Mouse (Mus musculus) brain, adult 2 months (tissue): ENCODE measurements around the gene Rbm19.
A peak's percentile ranks its signal among the peaks of the same experiment; 100 is the strongest.

Experiments
- DNase-seq: peaks from one replicate; pipeline ENCODE4 v3.0.0; 2011; ENCODE audit warnings: low read depth, low spot score

Gene Rbm19

DNA sequence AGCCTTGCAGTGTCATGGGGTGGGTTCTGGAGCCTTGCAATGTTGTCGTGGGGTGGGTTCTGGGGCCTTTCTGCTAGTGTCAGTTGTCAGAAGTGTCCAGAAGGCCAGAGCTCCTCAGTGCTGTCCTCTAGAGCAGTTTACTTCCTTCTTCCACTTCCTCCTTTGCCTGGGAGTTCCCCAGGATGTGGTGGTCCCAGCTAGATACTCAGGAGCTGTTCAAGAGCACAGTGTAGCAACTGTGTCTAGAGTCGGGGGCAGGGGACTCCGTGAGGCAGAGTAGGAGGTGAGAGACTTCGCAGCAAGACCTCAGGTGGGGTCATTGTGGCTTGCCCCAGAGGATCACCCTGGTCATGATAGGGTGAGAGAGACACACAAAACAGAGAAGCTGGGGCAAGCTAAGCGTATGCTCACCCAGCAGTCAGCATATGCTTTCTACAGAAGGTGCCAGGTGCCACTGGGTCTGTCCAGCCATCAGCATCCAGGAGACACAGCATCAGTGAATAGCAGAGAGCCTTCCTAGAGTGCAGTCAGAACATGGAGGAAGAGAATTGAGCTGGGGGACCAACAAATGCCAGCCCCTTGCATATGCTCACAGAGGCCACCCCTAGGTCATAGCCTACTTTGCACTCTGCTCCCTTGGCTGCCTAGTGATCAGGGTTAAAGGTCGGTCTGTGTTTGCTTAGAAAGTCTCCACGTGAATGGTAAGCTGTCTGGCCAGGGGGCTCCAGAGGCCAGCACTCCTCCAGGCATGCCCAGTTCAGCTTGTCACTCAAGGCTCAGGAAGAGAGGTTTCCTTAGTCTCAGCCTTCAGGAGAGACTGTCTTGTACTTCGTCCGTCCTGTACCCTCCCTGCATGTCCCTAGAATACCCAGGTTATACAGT lies 49.0 kb downstream of the Rbm19 start:
- DNase-seq = peak; percentile 51

DNA sequence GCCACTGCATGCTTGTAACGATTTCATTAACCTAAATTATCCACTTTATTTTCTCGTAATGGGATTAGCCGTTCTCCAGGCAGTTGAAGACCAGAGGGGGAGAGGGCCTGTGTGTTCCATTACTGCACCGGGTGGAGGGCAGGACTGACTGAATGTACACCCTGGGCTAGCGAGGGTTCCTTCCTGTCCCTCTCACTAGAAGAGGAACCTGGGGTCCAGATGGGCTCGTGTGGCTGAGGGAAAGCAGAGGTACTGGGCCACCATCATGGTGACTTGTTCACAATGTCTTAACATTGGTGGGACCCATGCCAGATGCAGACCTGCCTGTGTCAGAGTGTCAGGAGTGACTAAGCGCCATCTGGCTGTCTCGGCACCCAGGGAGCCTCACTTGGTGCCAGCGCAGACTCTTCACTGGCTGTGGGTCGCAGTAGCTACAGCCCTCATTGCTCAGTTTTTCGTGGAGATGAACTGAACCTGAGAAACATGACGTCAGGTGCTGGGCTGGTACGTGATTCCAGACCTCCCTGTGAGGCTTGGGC lies 51.6 kb downstream of the Rbm19 start:
- DNase-seq = peak; percentile 93

DNA sequence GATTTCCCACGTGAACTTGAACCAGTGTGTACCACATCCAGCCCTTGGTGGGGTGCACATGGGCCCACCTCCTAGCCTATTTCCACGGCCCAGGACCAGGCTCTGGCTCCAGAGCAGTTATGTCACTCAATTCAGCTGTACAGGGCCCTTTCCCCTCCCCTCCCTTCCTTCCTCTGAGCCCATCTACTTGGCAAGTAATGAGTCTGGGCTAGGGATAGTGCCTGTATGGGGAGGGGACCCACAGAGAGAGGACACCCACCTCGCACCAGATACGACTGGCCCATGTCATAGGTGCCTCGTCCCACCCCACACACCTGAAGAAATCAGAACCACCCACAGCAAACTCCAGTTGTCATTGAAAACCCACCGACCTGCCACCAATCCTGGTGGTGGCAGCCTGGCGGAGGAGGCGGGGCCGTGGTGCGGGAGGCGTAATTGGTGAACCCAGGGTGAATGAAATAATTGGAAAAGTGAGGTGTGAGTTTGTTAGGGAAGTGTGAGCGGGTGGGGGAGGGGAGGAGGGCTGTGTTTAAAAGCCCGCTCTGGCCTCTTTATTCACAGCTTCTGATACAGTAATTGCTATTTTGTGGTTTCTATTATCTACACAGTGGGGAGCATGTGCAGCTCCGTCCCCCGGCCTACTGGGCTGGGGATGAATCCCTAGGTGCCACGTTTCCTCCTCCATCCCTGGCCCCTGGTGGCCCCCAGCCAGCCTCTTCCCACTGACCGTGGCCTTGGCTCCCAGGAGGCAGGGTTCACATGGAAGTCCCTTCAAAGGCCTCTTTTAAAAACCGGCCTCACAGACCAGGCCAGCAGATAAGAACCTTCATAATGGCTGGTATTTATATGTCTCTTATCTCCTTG lies 55.8 kb downstream of the Rbm19 start:
- DNase-seq = no peak

DNA sequence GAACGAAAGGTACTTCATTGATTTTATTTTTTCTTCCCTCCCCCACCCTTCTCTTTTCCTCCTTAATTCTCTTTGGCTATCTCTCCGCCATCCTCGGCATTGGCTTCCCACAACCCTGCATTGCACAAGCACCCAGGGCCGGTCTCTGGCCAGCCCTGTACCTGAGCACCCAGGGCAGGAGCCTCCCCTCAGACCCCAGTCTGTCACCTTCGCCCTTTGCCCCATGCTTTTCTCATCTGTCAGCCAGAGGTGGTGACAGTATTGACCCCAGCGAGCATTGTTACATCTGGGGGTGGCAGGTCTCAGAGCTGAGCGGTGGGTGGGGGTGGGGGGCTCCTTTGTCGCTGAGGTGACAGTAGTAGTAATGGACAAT lies 56.5 kb downstream of the Rbm19 start:
- no peak for DNase-seq

DNA sequence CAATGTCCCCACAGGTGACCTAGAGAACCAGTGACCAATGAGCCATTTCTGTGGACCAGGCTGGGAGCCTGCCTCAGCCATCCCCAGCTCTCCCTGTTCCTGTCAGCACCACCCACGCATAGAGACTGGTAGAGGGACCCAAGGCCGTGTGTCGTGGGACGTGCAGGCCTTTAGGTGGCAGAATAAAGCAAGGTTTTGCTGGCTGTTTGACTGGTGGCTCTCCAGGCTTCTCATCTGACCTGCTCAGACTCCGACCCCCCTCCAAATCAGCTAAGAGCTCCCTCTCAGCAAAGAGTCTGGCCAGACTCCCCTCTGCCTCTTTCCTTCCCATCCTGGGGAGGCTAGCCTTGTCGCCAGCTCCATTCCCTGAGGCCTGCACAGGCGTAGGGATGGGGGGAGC lies 58.1 kb downstream of the Rbm19 start:
- DNase-seq = peak; percentile 90

DNA sequence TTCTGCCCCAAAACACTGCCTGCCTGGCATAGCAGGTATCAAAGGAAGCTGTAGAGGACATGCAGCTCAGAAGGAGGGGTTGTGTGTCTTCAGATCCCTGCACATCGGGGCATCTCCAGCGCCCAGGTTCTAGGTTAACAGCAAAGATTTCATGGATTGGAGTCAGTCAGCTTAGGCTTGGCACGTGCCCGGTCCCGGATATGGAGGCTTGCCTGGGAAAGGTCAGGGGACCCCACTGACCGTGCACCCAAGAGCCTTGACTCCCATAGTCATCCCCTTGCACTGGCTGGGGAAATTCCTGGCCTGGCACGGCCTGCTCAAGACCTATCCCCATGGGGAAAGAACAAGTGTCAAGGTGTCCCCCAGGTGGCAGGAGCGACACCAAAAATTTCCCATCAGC lies 59.0 kb downstream of the Rbm19 start:
- no peak for DNase-seq

DNA sequence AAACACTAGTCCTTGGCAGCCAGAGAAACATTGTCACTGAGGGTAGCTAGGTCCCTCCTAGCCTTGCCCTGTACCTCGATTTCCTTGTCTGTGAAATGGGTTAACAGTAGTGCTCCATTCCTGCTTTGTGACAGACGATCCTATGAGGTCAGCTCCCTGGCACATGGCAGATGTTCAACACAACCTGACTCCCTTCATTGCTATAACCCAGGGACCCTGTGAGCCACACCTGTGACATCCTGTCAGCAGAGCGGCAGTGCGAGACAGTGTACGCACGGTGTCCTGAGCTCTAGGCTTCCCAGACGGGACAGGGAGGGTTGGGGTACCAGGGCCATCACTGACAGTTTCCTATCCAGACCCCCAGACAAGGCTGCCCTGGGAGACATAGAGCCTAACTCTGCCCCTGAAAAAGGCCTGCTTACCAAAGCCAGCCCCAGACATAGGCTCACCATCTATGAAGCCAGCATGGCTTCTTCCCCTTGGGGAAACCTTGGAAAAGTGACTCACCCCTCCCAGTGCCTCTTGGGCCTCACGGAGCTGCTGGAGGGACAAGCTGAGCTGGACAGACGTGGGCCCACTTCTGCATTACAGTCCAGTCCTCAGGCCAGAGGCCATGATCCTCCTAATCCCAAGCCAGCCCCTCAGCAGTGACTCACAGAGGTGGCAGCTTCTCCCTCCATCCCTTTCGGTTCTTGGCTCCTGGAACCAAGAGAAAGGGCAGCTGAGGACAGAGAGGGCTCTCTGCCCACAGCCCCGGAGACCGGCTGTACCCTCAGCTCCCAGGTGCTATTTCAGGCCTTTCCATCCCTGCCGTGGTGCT lies 60.2 kb downstream of the Rbm19 start:
- DNase-seq = peak; percentile 86

DNA sequence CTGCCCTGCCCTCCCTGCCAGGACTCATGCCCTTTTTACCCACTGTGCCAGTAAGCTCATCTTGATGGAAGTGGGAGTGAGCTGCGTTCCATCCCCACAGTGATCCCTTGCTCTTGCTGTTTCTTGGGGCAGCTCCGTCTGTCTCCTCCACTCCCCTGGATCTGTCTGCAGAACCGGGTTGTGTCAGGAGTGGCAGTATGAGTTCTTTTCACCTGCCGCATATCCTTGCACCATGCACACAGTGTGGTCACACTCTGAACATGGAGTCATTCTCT lies 60.7 kb downstream of the Rbm19 start:
- no peak for DNase-seq

DNA sequence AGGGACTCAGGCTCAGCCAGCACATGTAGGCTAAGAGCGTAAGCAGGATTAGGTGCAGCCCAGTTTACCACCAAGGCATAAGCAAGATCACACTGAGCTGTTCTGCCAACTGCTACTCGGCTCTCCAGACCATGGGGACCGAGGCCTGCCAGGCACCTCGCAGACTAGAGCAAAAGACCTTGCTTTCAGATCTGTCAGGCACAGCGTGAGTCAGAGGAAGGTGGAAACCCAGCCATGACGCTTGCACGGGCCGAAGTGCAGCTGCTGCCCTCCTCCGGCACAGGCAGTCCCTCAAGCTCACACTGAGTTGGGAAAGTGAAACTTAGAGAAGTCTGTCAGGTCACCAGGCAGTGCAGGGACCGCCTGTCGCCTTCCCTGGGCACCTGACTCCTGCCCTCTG lies 63.8 kb downstream of the Rbm19 start:
- peak; percentile 46 for DNase-seq

DNA sequence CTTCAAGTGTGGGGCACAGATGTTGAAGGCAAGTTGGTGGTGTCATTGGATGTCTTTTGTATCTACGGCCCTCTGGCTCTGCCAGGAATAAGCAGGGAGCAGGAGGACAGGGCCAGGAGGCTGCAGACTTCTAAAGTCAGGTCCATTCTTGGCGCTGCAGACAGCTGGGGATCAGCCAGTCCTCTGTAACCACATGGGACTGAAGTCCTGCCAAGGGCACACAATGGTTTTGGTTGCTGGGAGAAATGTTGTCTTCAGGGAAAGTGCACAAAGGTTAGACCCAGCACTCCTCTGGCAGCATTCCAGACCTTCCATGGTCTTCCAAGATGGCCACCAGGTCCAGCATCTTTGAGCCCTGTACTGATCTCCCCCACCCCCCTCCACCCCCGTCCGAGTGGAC lies 65.1 kb downstream of the Rbm19 start:
- peak; percentile 14 for DNase-seq

DNA sequence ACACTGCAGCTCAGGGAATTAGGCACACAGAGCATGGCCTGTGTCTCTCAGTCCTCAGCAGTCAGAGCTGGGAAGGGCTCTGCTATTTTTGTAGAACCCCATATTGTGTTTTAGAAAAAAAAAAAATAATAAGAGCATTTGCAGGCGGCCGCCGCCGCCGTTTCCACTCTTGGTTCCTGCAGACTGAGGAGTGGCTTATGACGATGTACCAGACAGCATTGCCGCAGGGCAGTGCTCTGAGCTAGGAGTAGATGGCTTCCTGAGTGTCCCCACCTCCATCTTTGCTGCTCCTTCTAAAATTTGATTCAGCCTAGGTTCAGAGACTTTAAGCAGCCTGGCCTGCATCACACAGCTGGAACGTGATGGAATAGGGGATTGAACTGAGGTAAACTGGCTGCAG lies 67.1 kb downstream of the Rbm19 start:
- DNase-seq = peak; percentile 77

DNA sequence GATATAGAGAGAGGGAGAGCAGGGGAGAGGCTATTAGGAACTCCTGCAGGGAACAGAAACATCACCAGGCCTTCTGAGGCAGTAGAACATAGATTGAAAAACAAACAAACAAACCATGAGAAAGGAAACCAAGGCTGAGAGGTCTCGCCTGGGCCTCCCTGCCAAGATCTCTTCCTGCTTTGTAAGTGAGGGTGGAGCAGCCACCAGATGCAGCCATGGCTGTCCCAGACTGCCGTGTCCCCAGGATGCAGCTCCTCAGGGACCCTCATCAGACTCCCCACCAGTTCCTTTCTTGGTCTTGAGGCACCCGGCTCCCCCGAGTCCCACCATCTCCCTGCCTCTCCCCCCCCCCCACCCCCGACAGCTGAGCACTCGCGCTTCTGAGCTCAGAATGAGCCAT lies 67.5 kb downstream of the Rbm19 start:
- DNase-seq = no peak

DNA sequence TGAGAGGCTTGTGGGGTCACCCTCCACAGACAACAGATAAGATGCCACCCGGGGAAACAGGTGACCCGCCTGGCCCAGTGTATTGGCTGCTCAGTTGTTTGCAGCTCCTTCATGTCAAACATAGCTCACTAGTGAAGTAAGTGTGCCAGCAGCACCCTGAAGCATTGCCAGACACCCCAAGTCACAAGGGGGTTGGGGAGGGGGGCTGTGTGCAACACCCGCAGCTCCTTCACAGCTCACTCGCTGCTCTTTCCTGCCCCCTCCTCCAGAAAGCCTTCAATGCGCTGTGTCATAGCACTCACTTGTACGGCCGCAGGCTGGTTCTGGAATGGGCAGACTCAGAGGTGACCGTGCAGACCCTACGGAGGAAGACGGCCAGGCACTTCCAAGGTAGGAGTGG lies 69.7 kb downstream of the Rbm19 start:
- no peak for DNase-seq

DNA sequence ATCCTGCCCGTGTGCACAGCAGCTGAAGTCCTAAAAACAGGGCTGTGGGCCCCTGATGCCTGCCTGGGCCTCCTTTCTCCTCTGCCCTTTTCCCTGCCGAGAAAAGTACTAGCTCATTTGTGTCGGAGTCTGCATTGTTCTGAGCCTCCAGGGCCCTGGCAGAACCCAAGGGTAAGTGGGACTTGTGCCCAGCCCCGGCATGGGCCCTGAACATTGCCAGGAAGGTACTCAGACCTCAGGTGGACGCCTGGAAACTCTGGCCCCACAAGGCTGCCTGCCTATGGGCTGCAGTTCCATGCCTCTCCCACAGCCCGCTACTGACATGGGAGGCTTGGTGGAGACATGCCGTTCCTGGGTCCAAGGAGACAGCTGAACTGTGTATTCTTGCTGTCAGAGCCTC lies 72.3 kb downstream of the Rbm19 start:
- DNase-seq = peak; percentile 81

DNA sequence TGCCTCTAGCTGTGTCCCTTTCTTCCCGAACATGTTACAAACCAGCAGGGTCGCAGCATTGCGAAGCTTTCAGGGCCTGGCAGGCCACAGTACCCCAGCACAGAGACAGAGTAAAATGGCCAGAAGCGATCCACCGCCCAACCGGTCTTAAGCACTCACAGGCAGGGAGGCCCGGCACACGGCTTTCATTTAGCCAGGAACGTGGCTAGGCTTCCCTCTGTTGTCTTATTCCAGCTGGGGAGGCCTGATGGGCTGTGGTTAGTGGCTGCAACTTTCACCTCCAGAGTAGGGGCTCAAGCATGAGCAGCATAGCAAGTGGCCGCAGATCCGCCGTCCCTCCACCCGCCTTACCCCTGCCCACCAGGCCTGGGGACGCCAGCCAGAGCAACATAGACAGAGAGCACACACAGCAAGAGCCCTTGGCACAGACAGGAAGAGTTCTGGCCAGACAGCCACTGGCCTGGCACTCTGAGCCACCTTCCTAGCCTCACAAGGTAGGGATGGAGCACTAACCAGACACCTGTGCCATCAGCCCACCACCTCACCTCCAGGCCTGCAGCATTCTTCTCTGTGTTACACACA lies 73.8 kb downstream of the Rbm19 start:
- DNase-seq = peak; percentile 55

DNA sequence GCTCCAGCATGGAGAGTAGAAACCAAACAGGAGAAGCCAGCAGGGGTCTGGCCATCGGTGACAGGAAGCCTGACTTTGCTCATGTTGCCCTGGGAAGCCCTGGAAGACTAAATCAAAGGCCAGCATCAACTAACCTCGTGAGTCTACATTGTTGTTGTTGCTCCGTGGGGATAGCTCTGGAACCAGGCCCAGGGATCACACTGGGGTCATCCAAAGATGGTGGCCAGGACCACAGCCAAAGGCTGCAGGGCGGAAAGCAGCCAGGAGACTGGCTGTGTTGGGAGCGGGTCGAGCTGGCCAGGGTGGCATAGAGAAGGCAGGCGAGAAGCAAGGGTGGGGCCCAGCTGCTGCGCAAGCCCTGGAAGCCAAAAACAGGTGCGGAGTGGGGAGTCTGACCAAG lies 75.4 kb downstream of the Rbm19 start:
- DNase-seq = no peak

DNA sequence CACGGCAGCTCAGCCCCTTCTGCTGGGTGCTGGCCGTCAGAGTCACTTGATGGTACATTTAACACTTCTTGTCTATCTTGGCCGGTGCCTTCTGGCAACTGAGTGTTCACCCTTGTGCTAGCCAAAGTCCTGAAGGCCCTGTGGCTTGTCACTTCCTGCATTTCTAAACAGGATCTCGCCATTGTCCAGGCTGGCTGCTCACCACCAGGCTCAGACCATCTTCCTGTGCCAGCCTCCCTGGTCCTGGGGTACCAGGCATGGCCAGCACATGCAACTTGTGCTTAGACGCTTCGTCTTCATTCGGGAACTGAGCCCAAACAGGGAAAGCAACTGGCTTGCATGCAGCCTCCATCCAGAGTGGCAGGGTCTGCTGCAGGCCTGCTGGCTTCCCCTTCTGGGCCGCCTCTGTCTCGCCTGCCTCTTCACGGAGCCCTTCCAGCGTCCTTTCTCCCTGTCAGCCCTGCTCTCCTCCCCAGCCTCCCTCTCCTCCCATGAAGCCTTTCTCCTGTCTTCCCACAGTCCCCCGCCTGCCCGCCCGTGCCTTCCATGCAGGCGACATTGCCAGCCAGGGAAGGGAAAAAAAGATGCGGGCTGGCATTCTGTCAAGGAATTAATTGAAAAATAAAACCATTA lies 78.2 kb downstream of the Rbm19 start:
- peak; percentile 64 for DNase-seq

DNA sequence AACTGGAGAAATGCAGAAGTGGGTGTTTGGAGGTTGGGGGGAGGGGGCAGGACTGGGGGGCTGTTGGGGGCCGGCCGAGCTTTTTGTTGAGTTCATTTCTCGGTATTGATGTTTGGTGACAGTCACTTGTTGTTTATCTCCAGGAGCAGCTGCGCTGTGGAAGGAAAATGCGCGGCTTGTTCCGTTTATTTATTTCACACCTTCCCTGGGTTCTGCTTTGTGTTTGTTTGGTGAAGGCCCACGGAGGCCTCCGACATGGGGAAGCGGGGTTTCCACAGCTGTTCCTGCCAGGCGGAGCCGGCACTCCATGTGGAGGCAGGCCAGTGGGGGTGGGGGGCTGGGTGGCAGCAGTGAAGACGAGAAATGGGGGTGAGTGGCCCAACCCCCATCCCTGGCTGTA lies 78.7 kb downstream of the Rbm19 start:
- DNase-seq = peak; percentile 59

DNA sequence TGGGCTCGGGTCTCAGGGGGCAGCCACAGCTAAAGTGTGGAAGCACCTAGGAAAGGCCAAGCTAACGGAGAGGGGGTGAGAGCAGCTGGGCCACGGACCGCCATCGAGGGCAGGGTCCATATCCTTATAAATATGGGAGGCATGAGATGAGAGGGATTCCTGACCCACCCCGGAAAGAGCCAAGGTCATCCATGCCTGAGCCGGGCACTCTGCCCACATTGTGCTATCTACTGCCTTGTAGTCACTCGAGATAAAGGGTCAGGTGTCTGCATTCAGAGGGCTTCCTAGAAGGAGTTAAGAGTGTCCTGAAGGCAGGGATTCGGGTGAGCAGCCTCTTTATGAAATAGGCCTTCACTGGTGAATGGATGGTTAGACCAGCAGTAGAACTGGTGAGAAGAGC lies 80.6 kb downstream of the Rbm19 start:
- DNase-seq = no peak

DNA sequence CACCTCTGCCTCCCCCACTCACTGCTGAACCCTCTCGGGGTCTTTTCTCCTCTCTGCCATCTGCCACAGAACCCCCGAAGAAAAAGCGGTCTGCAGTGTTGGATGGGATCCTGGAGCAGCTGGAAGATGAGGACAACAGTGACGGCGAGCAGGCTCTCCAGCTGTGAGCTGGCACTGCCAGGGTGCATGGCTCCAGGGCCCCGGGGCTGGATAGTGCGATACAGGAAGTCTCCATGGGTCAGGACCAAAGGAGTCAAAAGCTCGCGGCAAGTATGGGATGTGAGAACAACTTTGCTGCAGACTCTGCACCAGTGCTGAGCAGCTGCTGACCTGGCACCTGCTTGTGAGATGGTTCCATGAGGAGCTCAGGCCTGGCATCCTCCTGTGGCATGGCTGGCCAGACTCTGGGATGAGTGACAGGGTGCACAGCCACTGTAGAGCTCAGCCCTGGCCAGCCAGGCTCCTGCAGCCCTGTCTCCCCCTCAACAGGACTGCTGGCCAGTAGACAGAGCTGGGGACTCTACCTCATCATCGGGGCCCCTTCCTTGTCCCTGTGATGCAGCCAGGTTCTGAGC lies 81.6 kb downstream of the Rbm19 start:
- no peak for DNase-seq

DNA sequence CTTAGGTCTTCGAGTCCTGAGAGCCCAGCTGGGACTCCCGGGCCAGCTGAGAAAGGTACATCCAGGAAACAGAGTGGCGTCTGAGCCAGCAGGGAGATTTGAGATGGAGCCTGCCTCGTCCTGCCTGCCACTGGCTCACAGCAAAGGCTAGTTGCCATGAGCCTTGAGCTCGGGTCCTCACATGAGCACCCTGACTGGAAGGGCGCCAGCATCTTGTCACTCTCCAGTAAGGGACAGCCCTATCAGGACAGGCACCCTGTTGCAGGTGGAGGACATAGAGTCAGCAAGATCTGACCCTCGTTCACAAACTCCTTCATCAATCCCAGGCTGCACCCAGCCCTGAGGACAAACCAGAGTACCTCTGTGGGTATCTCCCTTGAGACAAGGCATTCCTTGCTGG lies 83.6 kb downstream of the Rbm19 start:
- DNase-seq = no peak
